Mouse (Mus musculus) cerebellum, adult 11 months (tissue): ENCODE data around the gene Tmem234.
"Not testable (repeated sequence)": the region's sequence is repeated elsewhere in the genome, so short reads cannot be mapped to it uniquely, and the experiment has no call there.

Experiments
- DNase-seq: peaks from one replicate; pipeline ENCODE4 v3.0.0; 2022

Tmem234 gene

DNA sequence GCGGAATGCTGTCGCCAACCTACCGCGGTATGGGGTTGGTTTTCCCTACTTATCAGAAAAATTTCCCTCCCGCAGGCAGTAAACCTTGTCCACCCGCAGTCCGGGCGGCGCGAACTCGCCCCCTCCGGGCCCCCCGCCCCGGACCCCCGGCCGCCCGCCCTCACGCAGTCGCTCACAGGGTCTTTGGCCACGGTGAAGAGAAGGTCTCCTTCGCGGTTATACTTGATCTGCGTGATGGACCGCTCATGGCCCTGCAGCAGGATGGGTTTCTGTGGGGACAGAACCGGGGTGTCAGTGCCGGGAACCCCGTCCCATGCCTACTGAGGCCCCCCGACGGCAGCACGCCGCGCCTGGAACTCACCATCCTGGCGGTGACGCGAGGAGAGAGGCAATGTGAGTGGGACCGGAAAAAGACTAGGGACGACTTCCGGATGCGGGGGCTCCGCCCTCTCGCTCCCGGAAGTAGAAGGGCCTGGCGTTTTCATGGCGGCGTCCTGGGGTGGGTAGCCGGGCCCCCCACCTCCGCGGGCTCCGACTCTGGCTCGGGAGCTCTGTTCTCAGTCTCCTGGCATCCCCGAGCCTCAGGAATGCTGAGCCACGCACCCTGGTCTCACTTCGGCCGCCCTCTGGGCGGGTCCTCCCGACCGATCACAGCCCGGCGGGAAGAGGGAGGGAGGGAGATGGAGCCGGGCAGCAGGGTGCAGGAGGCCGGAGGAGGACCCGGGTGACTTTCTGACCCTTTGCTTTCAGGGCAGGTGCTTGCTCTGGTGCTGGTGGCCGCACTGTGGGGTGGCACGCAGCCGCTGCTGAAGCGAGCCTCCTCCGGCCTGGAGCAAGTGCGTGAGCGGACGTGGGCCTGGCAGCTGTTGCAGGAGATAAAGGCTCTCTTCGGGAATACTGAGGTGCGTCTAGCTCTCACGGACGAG, at the start of gene Tmem234, which contains the start of gene Eif3i:
Gene Tmem234 (plus strand): TSS at position 436 of the 926 bp plus-strand sequence.
Gene Eif3i (minus strand): TSS at position 416 of the 926 bp plus-strand sequence.
- DNase-seq = peak; percentile 74

GRCm38 (mm10) chr4:129554512-129554911, 46.0 kb upstream of the Tmem234 start:
- DNase-seq = not testable (repeated sequence)

DNA sequence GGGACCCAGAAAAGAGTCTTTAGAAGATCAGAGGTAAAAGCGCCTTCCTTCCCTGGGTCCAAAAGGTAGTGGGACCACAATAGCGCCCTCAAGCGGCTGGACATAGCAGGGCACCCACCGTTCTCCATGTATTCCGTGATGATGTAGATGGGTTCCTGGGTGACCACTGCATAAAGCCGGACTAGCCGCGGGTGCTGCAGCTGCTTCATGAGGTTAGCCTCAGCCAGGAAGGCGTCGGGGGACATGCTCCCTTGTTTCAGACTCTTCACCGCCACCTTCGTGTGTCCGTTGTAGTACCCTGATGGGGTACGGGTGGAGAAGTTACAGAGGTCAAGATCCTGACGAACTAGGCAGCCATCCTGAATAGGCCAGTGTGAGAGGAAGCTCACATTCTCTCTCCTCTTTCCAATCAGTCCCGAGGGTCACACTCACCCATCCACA, 45.0 kb upstream of the Tmem234 start:
- peak; percentile 54 for DNase-seq

- DNase-seq = no peak
Observed at GRCm38 (mm10) chr4:129555862-129556531, 44.5 kb upstream of the Tmem234 start.

GRCm38 (mm10) chr4:129556532-129557223, 43.8 kb upstream of the Tmem234 start:
- DNase-seq = peak; percentile 66

- no peak for DNase-seq
Observed at GRCm38 (mm10) chr4:129557256-129557808, 43.1 kb upstream of the Tmem234 start.

DNA sequence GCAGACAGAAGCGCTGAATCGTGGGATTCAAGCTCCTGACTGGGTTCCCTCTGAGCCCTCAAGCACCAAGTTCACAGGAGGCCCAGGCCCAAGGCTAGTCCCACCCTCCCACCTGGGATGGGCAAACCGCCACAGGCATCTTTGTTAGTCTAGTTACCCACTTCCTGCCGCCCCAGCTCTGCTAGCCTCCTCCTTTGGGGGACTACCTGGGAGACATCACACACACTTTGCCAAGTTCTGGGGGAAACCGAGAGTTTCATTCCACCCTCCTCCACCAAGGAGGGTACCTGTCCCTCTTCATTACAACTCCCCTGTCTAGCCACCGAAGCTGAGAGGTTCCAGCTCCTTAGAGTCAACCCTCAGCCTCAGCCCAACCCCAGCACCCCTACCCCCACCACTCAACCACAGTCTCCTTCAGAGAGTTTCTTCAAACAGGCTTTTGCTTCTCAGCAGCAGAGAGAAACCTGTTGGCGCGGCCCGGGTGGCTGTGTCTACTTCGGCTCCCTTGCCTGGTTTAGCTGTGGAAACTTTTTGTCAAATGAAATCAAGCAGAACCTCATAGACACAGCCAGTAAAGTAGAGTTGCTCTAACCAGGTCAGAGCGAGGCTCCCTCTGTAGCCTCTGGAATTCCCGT, 42.0 kb upstream of the Tmem234 start:
- no peak for DNase-seq

DNA sequence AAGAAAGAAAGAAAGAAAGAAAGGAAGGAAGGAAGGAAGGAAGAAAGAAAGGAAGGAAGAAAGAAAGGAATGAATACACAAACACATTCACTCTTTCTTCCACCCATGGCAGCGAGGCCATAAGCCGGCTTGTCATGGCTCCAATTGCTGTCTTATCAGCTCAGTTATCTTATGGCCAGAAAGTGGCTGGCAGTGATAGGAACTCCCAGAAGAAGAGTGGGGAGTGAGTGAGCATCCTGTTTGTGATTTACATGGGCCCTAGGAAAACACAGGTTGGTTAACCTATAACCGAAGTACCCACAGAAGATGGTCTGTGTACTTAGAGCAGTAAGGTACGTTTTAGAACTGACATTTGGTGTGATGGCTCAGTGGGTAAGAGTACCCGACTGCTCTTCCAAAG, 39.3 kb upstream of the Tmem234 start:
- no peak for DNase-seq

- DNase-seq = no peak
Observed at GRCm38 (mm10) chr4:129563718-129564117, 36.8 kb upstream of the Tmem234 start.

GRCm38 (mm10) chr4:129565139-129565538, 35.3 kb upstream of the Tmem234 start:
- DNase-seq = no peak

DNA sequence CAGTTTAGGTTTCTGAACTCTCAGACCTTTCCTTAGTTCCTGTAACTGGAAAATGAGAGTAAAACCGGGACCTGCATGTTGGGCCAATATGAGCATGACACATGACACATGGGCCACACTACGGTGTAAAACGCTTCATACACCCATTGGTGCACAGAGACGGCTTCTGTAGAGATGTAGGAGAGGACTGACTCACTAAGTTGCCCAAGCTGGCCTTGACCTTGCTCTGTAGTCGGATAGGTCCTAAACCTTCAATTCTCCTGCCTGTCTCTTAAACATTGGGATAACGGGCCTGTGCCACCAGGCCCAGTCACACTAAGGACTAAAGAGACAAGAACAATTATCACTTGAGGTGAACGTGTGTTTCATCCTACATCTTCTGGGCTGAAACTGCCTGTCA, 32.1 kb upstream of the Tmem234 start:
- DNase-seq = no peak

DNA sequence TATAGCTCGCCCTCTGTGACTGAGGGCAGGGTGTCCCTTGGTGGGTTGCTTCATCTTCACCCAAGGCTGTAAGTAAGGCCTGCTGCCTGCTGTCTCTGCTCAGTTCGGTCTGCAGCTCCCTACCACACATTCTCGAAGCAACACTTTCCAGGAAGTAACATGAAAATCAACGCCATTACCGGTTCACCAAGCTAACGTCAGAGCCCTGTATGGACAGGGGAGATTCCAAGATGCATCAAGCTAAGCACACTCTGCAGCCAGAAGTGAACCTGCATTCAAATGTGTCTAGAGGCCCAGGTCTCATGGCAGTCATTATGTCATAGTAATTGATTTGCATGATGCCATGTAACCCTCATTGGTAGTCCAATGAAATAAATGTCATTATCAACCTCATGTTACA, 30.4 kb upstream of the Tmem234 start:
- DNase-seq = no peak

- no peak for DNase-seq
Observed at GRCm38 (mm10) chr4:129571551-129572084, 28.9 kb upstream of the Tmem234 start.

GRCm38 (mm10) chr4:129572236-129573092, 28.0 kb upstream of the Tmem234 start:
- DNase-seq = no peak

- DNase-seq = no peak
Observed at GRCm38 (mm10) chr4:129573093-129573370, 27.4 kb upstream of the Tmem234 start.

DNA sequence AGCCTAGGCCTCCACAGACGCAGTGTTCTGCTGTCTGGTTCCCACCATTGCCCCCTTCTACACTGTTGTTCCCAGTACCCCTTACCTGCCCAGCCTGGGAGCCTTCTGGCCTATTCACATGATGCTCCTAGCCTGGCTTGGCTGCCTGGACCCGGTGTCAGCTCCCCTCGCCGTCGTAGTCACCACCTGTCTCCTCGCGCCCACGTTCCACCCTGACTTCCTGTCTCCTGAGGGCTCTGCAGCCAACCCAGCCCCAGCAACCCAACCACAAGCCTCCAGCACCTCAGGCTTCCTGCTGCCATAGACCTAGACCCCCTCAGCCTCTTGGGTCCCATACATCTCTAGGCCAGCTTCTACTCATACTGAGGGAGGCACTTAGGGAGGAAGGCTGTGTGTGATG, 27.0 kb upstream of the Tmem234 start, which contains the start of gene Lck:
Gene Lck (minus strand): TSS at position 212 of the 400 bp plus-strand sequence.
- DNase-seq = no peak

GRCm38 (mm10) chr4:129575171-129575844, 25.2 kb upstream of the Tmem234 start:
- DNase-seq = no peak

DNA sequence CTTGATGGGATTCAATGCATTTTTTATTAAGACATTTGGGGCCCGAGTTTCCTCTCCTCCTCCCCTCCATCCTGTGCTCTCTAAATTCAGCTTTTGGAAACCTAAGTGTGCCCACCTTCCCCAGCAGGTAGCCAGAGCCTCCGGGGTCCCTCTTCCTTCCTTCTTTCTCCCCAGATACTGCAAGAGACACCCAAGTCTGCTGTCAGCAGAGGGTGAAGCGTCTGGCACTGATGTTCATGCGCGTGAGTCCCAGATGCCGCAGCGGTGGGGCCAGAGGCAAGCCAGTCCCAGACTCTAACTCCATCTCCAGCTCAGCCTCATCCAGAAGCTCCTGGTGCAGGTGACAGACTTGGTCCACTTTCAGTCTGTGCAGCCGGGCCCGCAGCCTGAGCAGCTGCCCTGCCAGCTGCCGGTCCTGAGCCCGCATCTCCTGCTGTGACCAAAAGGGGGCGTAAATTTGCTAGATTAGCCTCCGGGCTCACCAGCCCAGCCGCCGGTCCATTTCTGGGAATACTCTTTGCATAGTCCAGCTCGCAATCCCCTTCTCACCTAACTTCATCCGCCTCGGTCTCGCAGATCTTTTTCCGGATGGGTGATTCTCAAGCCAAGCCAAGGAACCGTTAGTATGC, 23.5 kb upstream of the Tmem234 start:
- peak; percentile 31 for DNase-seq

DNA sequence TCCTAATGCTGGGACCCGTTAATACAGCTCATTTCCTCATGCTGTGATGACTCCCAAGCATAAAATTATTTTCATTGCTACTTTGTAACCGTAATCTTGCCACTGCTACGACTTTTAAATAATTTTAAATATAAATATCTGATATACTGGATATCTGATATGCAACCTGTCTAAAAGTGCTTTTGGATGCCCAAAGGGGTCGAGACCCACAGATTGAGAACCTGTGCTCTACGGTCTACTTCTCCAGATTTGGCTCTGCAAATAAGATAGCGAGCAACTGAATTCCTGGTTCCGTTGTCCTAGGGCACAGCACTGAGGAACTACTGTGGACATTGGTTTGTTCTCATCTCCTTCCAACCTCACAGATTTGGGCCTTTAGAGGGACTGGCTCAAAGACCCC, 22.8 kb upstream of the Tmem234 start:
- no peak for DNase-seq

DNA sequence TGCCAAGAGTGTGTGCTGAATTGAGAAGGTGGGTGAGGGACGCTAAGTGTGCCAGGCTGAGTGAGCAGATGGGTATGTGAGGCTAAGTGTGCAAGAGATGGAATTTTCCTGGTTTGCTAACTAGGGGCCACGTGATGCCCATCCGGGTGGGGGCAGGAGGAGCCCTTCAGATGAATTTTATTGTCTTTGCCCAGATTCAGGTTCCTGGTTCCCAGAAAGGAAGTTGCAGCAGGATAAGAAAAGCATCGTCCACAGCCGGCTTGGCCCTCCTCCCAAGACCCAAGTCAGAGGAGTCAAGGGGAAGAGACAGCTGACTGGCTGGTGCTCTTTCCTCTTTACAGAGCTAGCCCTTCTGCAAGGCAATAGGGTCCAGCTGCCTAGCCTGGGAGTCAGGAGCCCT, 22.0 kb upstream of the Tmem234 start, which contains the start of gene Fam167b:
Gene Fam167b (minus strand): TSS at position 84 of the 400 bp plus-strand sequence.
- DNase-seq = no peak
